Mouse (Mus musculus) neural tube, embryonic 10.5 days (tissue): ENCODE data around the gene Nup37.

Experiments
- DNase-seq: peaks from one replicate; pipeline ENCODE4 v3.0.0-alpha.2; 2017; ENCODE audit warnings: low spot score; ENCODE audit errors: extremely low spot score

The Nup37 gene

GRCm38 (mm10) chr10:88146707-88147477, at the start of gene Nup37, which contains the start of gene Parpbp:
Gene Nup37, plus strand, starts transcription at chr10:88146992.
Gene Parpbp, minus strand, starts transcription at chr10:88146941.
- peak; percentile 91 for DNase-seq

- no peak for DNase-seq
Measured at GRCm38 (mm10) chr10:88106169-88106568, 40.6 kb upstream of the Nup37 start.

- no peak for DNase-seq
Measured at GRCm38 (mm10) chr10:88113290-88113689, 33.5 kb upstream of the Nup37 start.

- no peak for DNase-seq
Measured at GRCm38 (mm10) chr10:88119721-88120120, 27.1 kb upstream of the Nup37 start.

- no peak for DNase-seq
Measured at GRCm38 (mm10) chr10:88135630-88136029, 11.2 kb upstream of the Nup37 start.

- no peak for DNase-seq
Measured at GRCm38 (mm10) chr10:88146187-88146586, 605 bp upstream of the Nup37 start.

- no peak for DNase-seq
Measured at GRCm38 (mm10) chr10:88150381-88150780, 3.6 kb downstream of the Nup37 start.

GRCm38 (mm10) chr10:88151658-88152057, 4.9 kb downstream of the Nup37 start:
- no peak for DNase-seq

GRCm38 (mm10) chr10:88162096-88162495, 15.3 kb downstream of the Nup37 start:
- no peak for DNase-seq

- no peak for DNase-seq
Measured at GRCm38 (mm10) chr10:88162676-88163075, 15.9 kb downstream of the Nup37 start.

- DNase-seq, result no peak
Measured at GRCm38 (mm10) chr10:88166158-88166557, 19.4 kb downstream of the Nup37 start.

GRCm38 (mm10) chr10:88167438-88168077, 20.8 kb downstream of the Nup37 start:
- no peak for DNase-seq

GRCm38 (mm10) chr10:88200541-88200940, 53.7 kb downstream of the Nup37 start:
- DNase-seq, result no peak

- peak; percentile 85 for DNase-seq
Measured at GRCm38 (mm10) chr10:88200951-88201638, 54.3 kb downstream of the Nup37 start, which contains the start of gene Washc3. Gene Washc3, plus strand, starts transcription at chr10:88201093.

- DNase-seq, result peak; percentile 16
Measured at GRCm38 (mm10) chr10:88201650-88202049, 54.9 kb downstream of the Nup37 start.

- DNase-seq, result no peak
Measured at GRCm38 (mm10) chr10:88202581-88202980, 55.8 kb downstream of the Nup37 start.

- no peak for DNase-seq
Measured at GRCm38 (mm10) chr10:88203236-88203635, 56.4 kb downstream of the Nup37 start.

- DNase-seq, result no peak
Measured at GRCm38 (mm10) chr10:88212644-88213043, 65.9 kb downstream of the Nup37 start.

GRCm38 (mm10) chr10:88214800-88215514, 68.2 kb downstream of the Nup37 start:
- DNase-seq, result no peak

- DNase-seq, result no peak
Measured at GRCm38 (mm10) chr10:88218161-88218560, 71.4 kb downstream of the Nup37 start.

- DNase-seq, result no peak
Measured at GRCm38 (mm10) chr10:88221718-88222117, 74.9 kb downstream of the Nup37 start.
